Mouse (Mus musculus) spleen, adult 18-20 months (tissue): Measurements from ENCODE around the gene Plk3.

Experiments used
- DNase-seq, 2 experiments: peaks; one replicate each; pipeline ENCODE4 v3.0.0; 2022; ENCODE audit warnings: mixed read lengths in 2 of 2

Plk3 gene

GRCm38 (mm10) chr4:117117931-117118330 lies 15.8 kb downstream of the Plk3 start:
- no peak for DNase-seq

GRCm38 (mm10) chr4:117115592-117115991 lies 18.2 kb downstream of the Plk3 start:
- no peak for DNase-seq

- DNase-seq: no peak
Observed at GRCm38 (mm10) chr4:117113237-117113636, 20.5 kb downstream of the Plk3 start.

- DNase-seq: no peak
Observed at GRCm38 (mm10) chr4:117110985-117111384, 22.8 kb downstream of the Plk3 start.

GRCm38 (mm10) chr4:117110249-117110648 lies 23.5 kb downstream of the Plk3 start:
- no peak for DNase-seq

- no peak for DNase-seq
Observed at GRCm38 (mm10) chr4:117109330-117109729, 24.4 kb downstream of the Plk3 start.

- DNase-seq: no peak
Observed at GRCm38 (mm10) chr4:117108524-117108849, 25.3 kb downstream of the Plk3 start.

- DNase-seq: no peak
Observed at GRCm38 (mm10) chr4:117107813-117108523, 25.8 kb downstream of the Plk3 start.

- DNase-seq: no peak
Observed at GRCm38 (mm10) chr4:117105127-117105526, 28.6 kb downstream of the Plk3 start.

- no peak for DNase-seq
Observed at GRCm38 (mm10) chr4:117104672-117105071, 29.1 kb downstream of the Plk3 start.

- DNase-seq: no peak
Observed at GRCm38 (mm10) chr4:117101218-117101617, 32.5 kb downstream of the Plk3 start.

GRCm38 (mm10) chr4:117100036-117100435 lies 33.7 kb downstream of the Plk3 start:
- no peak for DNase-seq

GRCm38 (mm10) chr4:117098764-117099036 lies 35.1 kb downstream of the Plk3 start:
- DNase-seq: no peak

GRCm38 (mm10) chr4:117097969-117098763 lies 35.6 kb downstream of the Plk3 start:
- no peak for DNase-seq

GRCm38 (mm10) chr4:117096666-117097065 lies 37.1 kb downstream of the Plk3 start:
- no peak for DNase-seq

GRCm38 (mm10) chr4:117095551-117096452 lies 38.0 kb downstream of the Plk3 start, which contains the start of gene Ptch2:
Ptch2 (plus strand) TSS chr4:117096075.
- DNase-seq: no peak

GRCm38 (mm10) chr4:117094626-117095361 lies 39.0 kb downstream of the Plk3 start:
- DNase-seq: no peak

- no peak for DNase-seq
Observed at GRCm38 (mm10) chr4:117090586-117090985, 43.2 kb downstream of the Plk3 start.

GRCm38 (mm10) chr4:117087948-117088640 lies 45.7 kb downstream of the Plk3 start:
- DNase-seq: no peak
